Mouse (Mus musculus) stomach, postnatal 0 days (tissue): ENCODE data around the gene Afap1l2. TPM values are rescaled to one million over a fixed set of nuclear protein-coding genes. Genes with fewer than 3 reads are reported as not detected.

ENCODE experiments used
- ATAC-seq: fragments of 200-750 bp; cut with Nextera tagmentation; 2 replicates; pipeline ENCODE4 v1.8.0; 2017; ENCODE audit not compliant: low FRiP score, low TSS enrichment
- DNase-seq: peaks from one replicate; pipeline ENCODE4 v3.0.0-alpha.2; 2016; ENCODE audit warnings: low spot score
- H3K27ac ChIP-seq: fragments of 300-500 bp; sonication (generic); replicated peaks from 2 replicates; pipeline ENCODE4 v1.5.1; 2014; ENCODE audit warnings: mild to moderate bottlenecking, control low read depth
- H3K27me3 ChIP-seq: fragments of 300-500 bp; sonication (generic); 2 replicates; pipeline ENCODE4 v1.6.1; 2014; ENCODE audit warnings: low read length; ENCODE audit not compliant: control insufficient read depth, insufficient read depth
- H3K36me3 ChIP-seq: fragments of 300-500 bp; sonication (generic); 2 replicates; pipeline ENCODE4 v1.6.1; 2014; ENCODE audit warnings: low read length, mixed read lengths; ENCODE audit not compliant: control insufficient read depth, insufficient read depth
- H3K4me1 ChIP-seq: fragments of 300-500 bp; sonication (generic); replicated peaks from 2 replicates; pipeline ENCODE4 v1.6.1; 2014; ENCODE audit warnings: antibody characterized with exemption; ENCODE audit not compliant: control insufficient read depth, insufficient read depth
- H3K4me2 ChIP-seq: fragments of 300-500 bp; sonication (generic); replicated peaks from 2 replicates; pipeline ENCODE4 v1.6.1; 2014; ENCODE audit warnings: low read depth, mild to moderate bottlenecking, control low read depth, moderate library complexity
- H3K4me3 ChIP-seq: fragments of 300-500 bp; sonication (generic); 2 replicates; pipeline ENCODE4 v1.5.1; 2014; ENCODE audit warnings: low read depth, low read length, control low read depth
- H3K9ac ChIP-seq: fragments of 300-500 bp; sonication (generic); 2 replicates; pipeline ENCODE4 v1.6.1; 2014; ENCODE audit warnings: mild to moderate bottlenecking, low read length, control low read depth, mixed read lengths
- H3K9me3 ChIP-seq: fragments of 300-500 bp; sonication (generic); 2 replicates; pipeline ENCODE4 v1.6.1; 2016; ENCODE audit warnings: low read length; ENCODE audit not compliant: control insufficient read depth
- CTCF ChIP-seq: IDR thresholded peaks from 2 replicates; pipeline ENCODE4 v1.5.1; 2016; ENCODE audit warnings: antibody characterized with exemption, low read depth, mild to moderate bottlenecking, moderate library complexity
- EP300 ChIP-seq: optimal IDR thresholded peaks from 2 replicates; pipeline ENCODE3; 2016; ENCODE audit warnings: antibody characterized with exemption
- WGBS: fragments of 180-500 bp; shearing (Covaris S2); extraction: QIAGEN DNeasy Blood & Tissue Kit; methylation state at CpG from one replicate; pipeline ENCODE4 v1.1.7; 2014; 5-methylcytosine and 5-hydroxymethylcytosine counted together
- polyA plus RNA-seq: library from polyadenylated mRNA; unstranded; fragments of >200 nt; fragmentation: Nextera tagmentation; extraction: Ambion mirVana; gene quantifications from 2 replicates; pipeline ENCODE4 v1.2.1, GENCODE M21; 2015

The Afap1l2 gene
- polyA plus RNA-seq, 1 experiment from 2014 or later, result 9.0 TPM

DNA sequence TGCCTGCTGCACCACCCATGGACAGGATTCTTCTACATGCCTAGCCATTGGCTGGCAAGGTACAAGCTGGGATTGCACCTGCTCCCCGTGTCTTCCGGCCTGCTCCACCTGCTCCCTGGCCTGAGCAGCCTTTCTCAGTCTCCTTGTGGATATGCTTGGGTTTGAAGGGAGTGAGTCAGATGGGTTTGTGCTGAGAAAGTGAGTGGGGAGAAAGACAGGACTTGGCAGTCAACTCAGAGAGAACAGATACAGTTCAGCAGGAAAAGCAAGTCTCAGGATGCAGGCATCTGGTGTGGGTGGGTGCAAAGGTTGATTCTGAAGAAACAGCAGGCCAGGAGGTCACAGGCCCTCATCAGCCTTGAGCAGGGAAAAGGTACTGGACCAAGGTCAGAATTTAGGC lies 27.2 kb downstream of the Afap1l2 start:
- no peaks in the 10 kb centered on the region for H3K9me3 ChIP-seq
- H3K4me1 ChIP-seq, result peaks cover 7% of the 10 kb centered on the region; the same call in 1 of the 2 replicates
- ATAC-seq (peak; percentile 25), DNase-seq (no peak)
- H3K36me3 ChIP-seq, result no peaks in the 10 kb centered on the region
- no peak overlapping the region for H3K4me3 ChIP-seq
- 69% methylated on average over 2 of the region's 2 CpGs for WGBS
- H3K27me3 ChIP-seq, result no peaks in the 10 kb centered on the region
- peak; percentile 54 for TF ChIP-seq EP300
- no peak; the same call in 1 of the 2 replicates for TF ChIP-seq CTCF
- H3K27ac ChIP-seq, result peak overlapping the region; percentile 82
- H3K4me2 ChIP-seq, result no peak overlapping the region
- H3K9ac ChIP-seq, result no peak overlapping the region

DNA sequence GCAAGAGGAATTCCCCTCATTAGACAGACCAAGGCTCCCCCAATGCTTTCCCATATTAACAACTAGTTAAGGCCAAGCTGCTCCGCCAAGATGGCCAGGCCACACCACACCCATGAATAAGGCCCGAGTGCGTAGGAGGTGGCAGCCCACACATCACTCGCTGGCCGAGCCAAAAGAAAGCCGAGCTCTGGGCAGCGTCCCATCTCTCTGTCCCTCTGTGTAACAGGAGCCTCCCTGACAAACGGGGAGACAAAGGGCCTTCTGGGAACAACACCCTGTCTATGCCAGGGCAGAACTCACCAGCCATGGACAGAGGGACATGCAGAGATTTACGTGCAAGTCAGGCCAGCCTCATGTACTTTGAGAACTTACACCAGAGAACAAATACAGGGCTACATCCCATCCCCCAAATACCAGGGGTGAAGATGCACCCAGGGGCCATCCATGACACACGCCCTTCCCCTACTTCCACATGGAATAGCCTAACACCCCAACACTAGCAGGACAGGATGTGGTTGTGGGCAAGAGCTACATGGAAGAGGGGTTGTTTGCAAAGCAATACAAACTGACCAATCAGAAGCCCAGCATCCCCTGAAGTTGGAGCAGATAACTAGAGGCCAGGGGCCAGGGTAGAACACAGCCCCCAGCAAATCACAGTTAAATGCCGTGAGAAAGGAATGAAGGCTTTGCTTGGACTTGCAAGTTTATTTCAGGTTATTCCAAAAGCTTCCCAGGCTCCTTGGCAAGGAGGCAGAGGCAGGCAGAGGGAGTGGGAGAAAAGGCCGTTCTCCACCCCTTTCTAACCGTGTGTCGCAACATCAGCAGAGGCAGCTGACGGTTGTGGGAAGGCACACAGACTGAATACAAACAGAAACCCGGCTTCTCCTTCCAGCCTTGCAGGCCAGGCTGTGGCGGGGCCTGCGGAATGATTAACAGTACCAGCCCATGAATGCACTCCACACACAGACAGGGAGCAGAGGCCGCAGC lies 30.8 kb downstream of the Afap1l2 start:
- Histone ChIP-seq H3K27me3 (no peaks in the 10 kb centered on the region), H3K9me3 (no peaks in the 10 kb centered on the region), H3K9ac (peak overlapping the region; percentile 28; the same call in 1 of the 2 replicates), H3K4me2 (no peak overlapping the region), H3K27ac (peak overlapping the region; percentile 89), H3K4me1 (peaks cover 7% of the 10 kb centered on the region; the same call in 1 of the 2 replicates), H3K4me3 (no peak overlapping the region), H3K36me3 (no peaks in the 10 kb centered on the region)
- ATAC-seq (peak; percentile 81), DNase-seq (peak; percentile 82)
- WGBS, result 28% methylated on average over 19 of the region's 19 CpGs
- TF ChIP-seq CTCF, result no peak
- TF ChIP-seq EP300, result no peak

DNA sequence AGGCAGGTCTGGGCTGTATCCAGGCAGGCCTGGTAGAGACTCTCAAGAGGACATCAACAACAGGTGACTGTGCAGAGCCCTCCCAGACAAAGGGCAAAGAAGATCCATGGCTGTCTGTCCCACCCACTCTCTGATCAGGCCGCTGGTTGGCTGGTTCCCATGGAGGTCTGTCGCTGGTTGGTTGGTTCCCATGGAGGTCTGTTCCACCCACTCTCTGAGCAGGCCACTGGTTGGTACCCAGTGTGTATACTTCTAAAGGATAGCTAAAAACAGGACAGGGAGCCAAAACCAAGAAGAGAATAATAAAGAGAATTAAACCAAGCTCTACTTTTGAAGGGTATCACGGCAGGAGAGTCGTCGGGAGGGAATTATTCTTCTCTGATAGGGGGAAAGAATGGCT lies 31.5 kb downstream of the Afap1l2 start:
- no peak overlapping the region for H3K4me2 ChIP-seq
- no peaks in the 10 kb centered on the region for H3K27me3 ChIP-seq
- H3K36me3 ChIP-seq, result no peaks in the 10 kb centered on the region
- H3K4me1 ChIP-seq, result peaks cover 5% of the 10 kb centered on the region; the same call in 1 of the 2 replicates
- no peak overlapping the region for H3K4me3 ChIP-seq
- H3K9me3 ChIP-seq, result no peaks in the 10 kb centered on the region
- no peak for TF ChIP-seq CTCF
- WGBS, result 88% methylated on average over 5 of the region's 5 CpGs
- DNase-seq (no peak), ATAC-seq (no peak)
- H3K27ac ChIP-seq, result peak overlapping the region; percentile 89
- H3K9ac ChIP-seq, result no peak overlapping the region

DNA sequence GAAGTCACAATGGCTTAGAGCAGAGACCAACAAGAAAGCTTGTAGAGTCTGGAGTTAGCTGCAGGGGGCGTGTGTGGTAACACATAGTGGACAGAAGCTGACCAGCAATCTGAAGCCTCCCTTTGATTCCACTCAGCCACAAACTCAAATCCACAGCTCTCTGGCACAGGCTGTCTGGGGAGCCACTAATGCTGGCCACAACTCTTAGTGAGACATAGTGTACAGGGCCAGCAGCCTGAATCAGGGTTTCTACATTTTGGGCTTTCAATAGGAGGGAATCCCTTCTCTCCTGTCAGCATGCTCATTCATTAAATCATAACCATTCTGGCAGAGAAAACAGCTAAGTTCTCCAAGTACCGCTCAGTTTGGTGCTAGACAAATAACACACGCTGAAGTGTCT lies 32.5 kb downstream of the Afap1l2 start:
- H3K36me3 ChIP-seq, result no peaks in the 10 kb centered on the region
- TF ChIP-seq CTCF (peak; percentile 35; the same call in 1 of the 2 replicates), EP300 (no peak)
- no peak overlapping the region for H3K27ac ChIP-seq
- ATAC-seq (no peak), DNase-seq (no peak)
- H3K4me3 ChIP-seq, result no peak overlapping the region
- H3K27me3 ChIP-seq, result no peaks in the 10 kb centered on the region
- H3K9ac ChIP-seq, result no peak overlapping the region
- WGBS, result 70% methylated on average over 3 of the region's 3 CpGs
- no peaks in the 10 kb centered on the region for H3K9me3 ChIP-seq
- peaks cover 4% of the 10 kb centered on the region; the same call in 1 of the 2 replicates for H3K4me1 ChIP-seq
- H3K4me2 ChIP-seq, result no peak overlapping the region

DNA sequence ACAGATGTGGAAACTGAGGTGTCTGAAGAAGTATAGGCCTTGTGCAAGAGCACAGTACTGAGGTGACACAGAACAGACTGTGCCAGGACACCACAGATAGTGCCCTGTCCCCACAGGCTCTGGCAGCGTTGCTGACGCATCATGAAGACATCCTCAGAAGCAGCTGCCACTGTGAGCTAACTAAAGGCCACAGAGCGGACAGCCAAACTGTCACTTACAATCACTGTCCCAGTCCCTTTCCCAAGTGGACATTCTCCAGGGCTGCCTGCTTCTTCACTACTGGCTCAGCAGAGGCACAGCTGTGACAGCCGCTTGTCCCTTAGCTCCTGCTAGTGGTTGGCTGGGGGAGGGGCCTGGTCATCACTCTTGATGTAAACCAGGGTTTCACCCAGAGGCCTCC lies 33.9 kb downstream of the Afap1l2 start:
- Histone ChIP-seq H3K27ac (peak overlapping the region; percentile 30; the same call in 1 of the 2 replicates), H3K36me3 (no peaks in the 10 kb centered on the region), H3K4me1 (peaks cover 4% of the 10 kb centered on the region; the same call in 1 of the 2 replicates), H3K9ac (no peak overlapping the region), H3K4me2 (no peak overlapping the region), H3K9me3 (no peaks in the 10 kb centered on the region), H3K27me3 (no peaks in the 10 kb centered on the region), H3K4me3 (no peak overlapping the region)
- DNase-seq (no peak), ATAC-seq (no peak)
- WGBS, result 54% methylated on average over 4 of the region's 4 CpGs
- TF ChIP-seq CTCF (no peak), EP300 (no peak)

DNA sequence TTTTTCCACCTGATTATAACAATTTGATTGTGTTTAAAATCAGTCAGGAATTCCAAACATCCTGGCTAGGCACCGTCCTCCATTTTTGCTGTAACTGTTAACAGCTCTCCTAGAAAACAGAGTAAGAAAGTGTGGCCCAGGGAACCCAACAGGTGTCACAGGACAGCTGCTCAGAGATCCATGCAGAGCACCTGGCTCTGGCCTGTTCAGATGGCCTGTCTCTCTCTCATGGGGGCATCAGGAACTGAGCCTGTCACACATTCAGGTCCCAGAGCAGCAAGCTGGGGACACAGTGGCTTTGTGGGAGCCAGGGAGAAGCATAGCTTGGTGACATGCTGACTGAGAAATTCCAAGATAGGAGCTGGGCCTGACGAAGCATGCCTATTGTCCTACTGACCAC lies 35.3 kb downstream of the Afap1l2 start:
- Histone ChIP-seq H3K36me3 (no peaks in the 10 kb centered on the region), H3K4me3 (no peak overlapping the region), H3K27ac (no peak overlapping the region), H3K27me3 (no peaks in the 10 kb centered on the region), H3K9me3 (no peaks in the 10 kb centered on the region), H3K4me1 (peaks cover 4% of the 10 kb centered on the region; the same call in 1 of the 2 replicates), H3K4me2 (no peak overlapping the region), H3K9ac (no peak overlapping the region)
- ATAC-seq, result no peak
- DNase-seq, result no peak
- 72% methylated on average over 2 of the region's 2 CpGs for WGBS
- TF ChIP-seq CTCF, result no peak
- no peak for TF ChIP-seq EP300
